Mouse (Mus musculus) layer of hippocampus, adult 2 months (tissue): ENCODE results near the gene Mtm1. TPM values are rescaled to one million over a fixed set of nuclear protein-coding genes. Genes with fewer than 3 reads are reported as not detected.
"Not testable (repeated sequence)": the region's sequence is repeated elsewhere in the genome, so short reads cannot be mapped to it uniquely, and the experiment has no call there.

Experiments
- DNase-seq, 2 experiments: peaks; one replicate each; pipeline ENCODE4 v3.0.0; 2022; ENCODE audit warnings: low spot score in 2 of 2
- H3K27ac ChIP-seq: fragments of 200-600 bp; 2 replicates; pipeline ENCODE4 v1.8.1; 2022
- H3K4me3 ChIP-seq: fragments of 200-600 bp; 2 replicates; pipeline ENCODE4 v1.8.1; 2022; ENCODE audit warnings: mild to moderate bottlenecking
- CTCF ChIP-seq: fragments of 200-600 bp; conservative IDR thresholded peaks from 2 replicates; pipeline ENCODE4 v1.8.1; 2022; ENCODE audit warnings: antibody characterized with exemption, mild to moderate bottlenecking, moderate library complexity
- total RNA-seq, 2 experiments: library from RNA; stranded (reverse); gene quantifications; 2 replicates each; pipeline ENCODE4 v1.2.3; 2021

Gene Mtm1
- total RNA-seq, 2 experiments from 2014 or later, result 7.3 to 8.0 TPM

DNA sequence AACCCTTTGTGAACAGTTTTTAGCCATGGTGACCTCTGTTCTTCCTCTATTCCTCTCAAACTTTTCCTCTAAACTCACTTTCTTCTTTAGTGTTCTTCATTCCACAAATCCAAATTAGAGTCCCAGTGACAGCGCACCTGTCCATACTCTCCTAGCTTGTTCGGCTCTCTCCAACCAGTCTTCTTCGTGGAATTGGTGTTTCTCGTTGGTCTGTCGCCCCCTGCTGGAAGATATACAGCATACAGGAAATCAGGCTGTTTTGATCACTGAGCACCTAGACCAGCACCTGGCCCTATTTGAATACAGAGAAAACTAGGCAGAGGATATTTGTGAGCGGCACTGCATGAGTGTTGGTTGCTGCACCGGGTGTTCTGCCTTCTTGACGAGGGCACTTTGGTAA, 100.7 kb downstream of the Mtm1 start:
- Histone ChIP-seq H3K27ac (no peak overlapping the region), H3K4me3 (no peak overlapping the region)
- peak; percentile 82 for TF ChIP-seq CTCF
- DNase-seq, result peak; percentile 24 to 51

GRCm38 (mm10) chrX:71314380-71314779, 103.8 kb downstream of the Mtm1 start:
- DNase-seq, result no peak
- no peak overlapping the region for H3K4me3 ChIP-seq
- no peak overlapping the region for H3K27ac ChIP-seq
- TF ChIP-seq CTCF, result no peak

DNA sequence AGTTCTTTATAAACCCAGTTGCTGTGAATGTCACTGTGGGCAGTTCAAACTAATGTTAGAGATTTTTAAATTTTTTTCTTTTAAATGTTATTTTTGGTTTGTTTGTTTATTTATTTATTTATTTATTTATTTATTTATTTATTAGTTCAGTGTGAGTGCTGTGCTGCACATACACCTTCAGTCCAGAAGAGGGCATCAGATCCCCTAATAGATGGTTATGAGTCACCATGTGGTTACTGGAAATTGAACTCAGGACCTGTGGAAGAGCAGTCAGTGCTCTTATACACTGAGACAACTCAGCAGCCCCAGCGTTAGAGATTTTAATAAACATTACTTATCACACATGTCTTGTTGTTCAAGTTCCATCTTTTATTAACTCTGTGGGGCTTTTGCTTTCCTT, 141.5 kb downstream of the Mtm1 start:
- peak; percentile 71 for TF ChIP-seq CTCF
- DNase-seq, result no peak
- no peak overlapping the region for H3K27ac ChIP-seq

GRCm38 (mm10) chrX:71355331-71355730, 144.8 kb downstream of the Mtm1 start:
- Histone ChIP-seq H3K4me3 (no peak overlapping the region), H3K27ac (no peak overlapping the region)
- DNase-seq, result no peak
- TF ChIP-seq CTCF, result no peak

More for the DNA sequence above, 141.5 kb downstream of the Mtm1 start:
- no peak overlapping the region for H3K4me3 ChIP-seq

DNA sequence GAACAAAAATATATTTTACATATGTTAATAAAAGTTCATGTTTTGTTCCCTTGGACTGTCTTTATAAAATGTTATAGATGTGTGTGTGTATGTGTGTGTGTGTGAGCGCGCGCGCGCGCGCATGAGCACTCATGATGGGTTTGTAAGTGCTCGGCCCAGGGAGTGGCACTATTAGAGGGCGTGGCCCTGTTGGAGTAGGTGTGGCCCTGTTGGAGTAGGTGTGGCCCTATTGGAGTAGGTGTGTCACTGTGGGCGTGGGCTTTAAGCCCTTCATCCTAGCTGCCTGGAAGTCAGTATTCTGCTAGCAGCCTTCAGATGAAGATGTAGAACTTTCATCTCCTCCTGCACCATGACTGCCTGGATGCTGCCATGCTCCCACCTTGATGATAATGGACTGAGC, 151.2 kb downstream of the Mtm1 start:
- not testable (repeated sequence) for DNase-seq, H3K27ac ChIP-seq, H3K4me3 ChIP-seq

- TF ChIP-seq CTCF, result no peak
- Histone ChIP-seq H3K4me3 (peak overlapping the region; percentile 67), H3K27ac (peak overlapping the region; percentile 96)
- DNase-seq, result peak; percentile 36 to 66
Observed at GRCm38 (mm10) chrX:71364062-71364461, 153.5 kb downstream of the Mtm1 start.

DNA sequence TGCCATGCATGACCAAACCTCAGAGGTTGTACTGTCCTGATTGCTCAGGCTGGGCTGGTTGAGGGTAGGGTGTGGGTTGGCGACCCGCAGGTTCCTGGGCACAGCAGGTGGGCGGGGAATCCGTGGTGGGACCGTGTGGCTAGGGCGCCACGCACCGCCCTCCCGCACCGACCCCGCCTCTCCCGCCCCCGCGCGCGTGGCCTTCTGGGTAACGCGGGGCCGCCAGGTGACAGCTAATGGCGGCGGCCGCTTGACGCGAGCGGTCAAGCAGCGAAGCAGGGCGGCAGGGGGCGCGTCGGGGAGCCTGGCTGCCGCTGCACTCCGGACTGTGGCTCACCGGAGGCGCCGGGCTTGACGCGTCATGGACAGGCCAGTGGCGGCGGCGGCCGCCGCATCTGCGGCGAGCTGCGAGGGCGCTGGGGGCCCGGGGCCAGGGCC, 154.0 kb downstream of the Mtm1 start, which contains the start of gene Mtmr1:
Gene Mtmr1 (plus strand): TSS at position 207 of the 438 bp plus-strand sequence.
- Histone ChIP-seq H3K4me3 (peak within 1 kb of the TSS; percentile 67), H3K27ac (peak within 1 kb of the TSS; percentile 96)
- peak; percentile 56 for TF ChIP-seq CTCF
- peak; percentile 63 to 78 for DNase-seq

DNA sequence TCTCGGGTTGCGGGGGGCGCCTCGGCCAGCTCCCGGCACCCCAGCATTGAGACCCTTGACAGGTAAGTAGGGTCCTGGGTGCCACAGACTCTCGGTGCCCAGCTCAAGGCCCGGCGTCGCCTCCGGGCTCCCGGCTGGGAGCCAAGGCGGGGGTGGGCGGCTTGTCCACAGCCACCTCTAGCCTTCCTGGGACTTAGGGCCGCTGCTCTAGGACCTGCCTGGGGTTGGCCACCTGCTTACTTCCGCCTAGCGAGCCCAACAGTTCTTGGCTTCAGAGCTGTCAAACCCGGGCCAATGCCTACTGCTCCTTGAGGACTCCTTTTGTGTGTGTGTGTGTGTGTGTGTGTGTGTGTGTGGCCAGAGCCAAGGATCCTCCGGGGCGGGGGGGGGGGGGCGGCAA, 154.4 kb downstream of the Mtm1 start:
- no peak for TF ChIP-seq CTCF
- H3K4me3 ChIP-seq, result peak overlapping the region; percentile 67
- peak overlapping the region; percentile 96 for H3K27ac ChIP-seq
- no peak for DNase-seq

Other genes starting within 250 kb of the Mtm1 start
- 10 to 100 TPM; 31.1 to 32.5 TPM for gene Mamld1, start 160.5 kb upstream of the Mtm1 start, total RNA-seq
- 10 to 100 TPM; 52.0 to 54.1 TPM for gene Mtmr1, start 154.0 kb downstream of the Mtm1 start, total RNA-seq